Mouse (Mus musculus) E14TG2a.4 (cell line): ENCODE measurements around the gene Frmd4b.

ENCODE experiments used
- H3K27me3 ChIP-seq: 2 replicates; pipeline ENCODE4 v1.6.1; 2014; ENCODE audit warnings: low read length, control low read depth; ENCODE audit not compliant: insufficient read depth
- H3K36me3 ChIP-seq: 2 replicates; pipeline ENCODE4 v1.6.1; 2014; ENCODE audit warnings: low read length, control low read depth; ENCODE audit not compliant: insufficient read depth
- H3K4me1 ChIP-seq: replicated peaks from 2 replicates; pipeline ENCODE4 v1.6.1; 2014; ENCODE audit warnings: low read depth, low read length, control low read depth
- H3K4me3 ChIP-seq: replicated peaks from 2 replicates; pipeline ENCODE4 v1.5.1; 2014; ENCODE audit warnings: mild to moderate bottlenecking, low read length
- H3K9me3 ChIP-seq: 2 replicates; pipeline ENCODE4 v1.6.1; 2014; ENCODE audit warnings: low read length, control low read depth
- CTCF ChIP-seq: conservative IDR thresholded peaks from 2 replicates; pipeline ENCODE4 v1.5.1; 2014; ENCODE audit warnings: low read length
- NANOG ChIP-seq: IDR thresholded peaks from 2 replicates; pipeline ENCODE4 v1.6.1; 2014; ENCODE audit warnings: borderline replicate concordance, low read length, mixed read lengths
- POU5F1 ChIP-seq: IDR thresholded peaks from 2 replicates; pipeline ENCODE4 v1.6.1; 2014; ENCODE audit warnings: low read length, borderline replicate concordance

Gene Frmd4b

GRCm38 (mm10) chr6:97576565-97577346 is 40.6 kb downstream of the Frmd4b start:
- no peaks in the 10 kb centered on the region for H3K36me3 ChIP-seq
- H3K4me3 ChIP-seq, result no peak overlapping the region
- H3K4me1 ChIP-seq, result peaks cover 4% of the 10 kb centered on the region; the same call in 1 of the 2 replicates
- TF ChIP-seq POU5F1, result no peak
- TF ChIP-seq NANOG, result no peak
- no peak for TF ChIP-seq CTCF
- H3K27me3 ChIP-seq, result no peaks in the 10 kb centered on the region
- no peaks in the 10 kb centered on the region for H3K9me3 ChIP-seq

GRCm38 (mm10) chr6:97576096-97576495 is 41.2 kb downstream of the Frmd4b start:
- no peak overlapping the region for H3K4me3 ChIP-seq
- H3K36me3 ChIP-seq, result no peaks in the 10 kb centered on the region
- TF ChIP-seq CTCF, result no peak
- no peak for TF ChIP-seq NANOG
- no peak for TF ChIP-seq POU5F1
- H3K9me3 ChIP-seq, result no peaks in the 10 kb centered on the region
- no peaks in the 10 kb centered on the region for H3K27me3 ChIP-seq
- 0 out of 2 replicates have a peak, but pooled peaks cover 4% of the 10 kb centered on the region for H3K4me1 ChIP-seq

GRCm38 (mm10) chr6:97574973-97575372 is 42.4 kb downstream of the Frmd4b start:
- no peak for TF ChIP-seq CTCF
- no peak for TF ChIP-seq NANOG
- TF ChIP-seq POU5F1, result no peak
- Histone ChIP-seq H3K4me1 (0 out of 2 replicates have a peak, but pooled peaks cover 4% of the 10 kb centered on the region), H3K27me3 (no peaks in the 10 kb centered on the region), H3K4me3 (no peak overlapping the region), H3K36me3 (no peaks in the 10 kb centered on the region), H3K9me3 (no peaks in the 10 kb centered on the region)

GRCm38 (mm10) chr6:97572226-97572625 is 45.1 kb downstream of the Frmd4b start:
- Histone ChIP-seq H3K9me3 (no peaks in the 10 kb centered on the region), H3K27me3 (no peaks in the 10 kb centered on the region), H3K36me3 (no peaks in the 10 kb centered on the region), H3K4me1 (0 out of 2 replicates have a peak, but pooled peaks cover 4% of the 10 kb centered on the region), H3K4me3 (no peak overlapping the region)
- no peak for TF ChIP-seq NANOG
- no peak for TF ChIP-seq CTCF
- TF ChIP-seq POU5F1, result no peak

GRCm38 (mm10) chr6:97568538-97568937 is 48.8 kb downstream of the Frmd4b start:
- TF ChIP-seq NANOG, result no peak
- no peak for TF ChIP-seq CTCF
- no peak for TF ChIP-seq POU5F1
- Histone ChIP-seq H3K27me3 (no peaks in the 10 kb centered on the region), H3K9me3 (no peaks in the 10 kb centered on the region), H3K4me3 (no peak overlapping the region), H3K36me3 (no peaks in the 10 kb centered on the region), H3K4me1 (no peaks in the 10 kb centered on the region)

- no peaks in the 10 kb centered on the region for H3K9me3 ChIP-seq
- no peaks in the 10 kb centered on the region for H3K4me1 ChIP-seq
- TF ChIP-seq POU5F1 (no peak), CTCF (no peak), NANOG (no peak)
- no peaks in the 10 kb centered on the region for H3K36me3 ChIP-seq
- no peaks in the 10 kb centered on the region for H3K27me3 ChIP-seq
- no peak overlapping the region for H3K4me3 ChIP-seq
Observed at GRCm38 (mm10) chr6:97566746-97567145, 50.6 kb downstream of the Frmd4b start.

- H3K27me3 ChIP-seq, result no peaks in the 10 kb centered on the region
- H3K36me3 ChIP-seq, result no peaks in the 10 kb centered on the region
- TF ChIP-seq POU5F1 (no peak), NANOG (no peak), CTCF (no peak)
- no peak overlapping the region for H3K4me3 ChIP-seq
- H3K9me3 ChIP-seq, result no peaks in the 10 kb centered on the region
- H3K4me1 ChIP-seq, result no peaks in the 10 kb centered on the region
Observed at GRCm38 (mm10) chr6:97557147-97557546, 60.2 kb downstream of the Frmd4b start.

- no peaks in the 10 kb centered on the region for H3K27me3 ChIP-seq
- no peaks in the 10 kb centered on the region for H3K4me1 ChIP-seq
- H3K9me3 ChIP-seq, result no peaks in the 10 kb centered on the region
- H3K36me3 ChIP-seq, result no peaks in the 10 kb centered on the region
- H3K4me3 ChIP-seq, result no peak overlapping the region
- TF ChIP-seq NANOG (no peak), POU5F1 (no peak), CTCF (no peak)
Observed at GRCm38 (mm10) chr6:97555637-97556036, 61.7 kb downstream of the Frmd4b start.
